Mouse (Mus musculus) heart, postnatal 25 days (tissue): ENCODE measurements at regions not wholly inside any gene's neighbourhood (a gene's known extent, or its start where the extent isn't known, plus 50 kb on each side); places are given as distances from the start of the nearest gene placed in this dataset.

Source experiments
- DNase-seq: peaks from one replicate; pipeline ENCODE4 v3.0.0; 2022; ENCODE audit warnings: low spot score
- intact Hi-C: fragments of 180-260 bp; cut with DNase I; formaldehyde crosslinking; loops from one replicate; pipeline ENCODE4 v1.15.1; 2025

GRCm38 (mm10) chr4:31370062-31370461, 593.8 kb upstream of the Map3k7 start:
- intact Hi-C loops = no loop called here
- DNase-seq = no peak

DNA sequence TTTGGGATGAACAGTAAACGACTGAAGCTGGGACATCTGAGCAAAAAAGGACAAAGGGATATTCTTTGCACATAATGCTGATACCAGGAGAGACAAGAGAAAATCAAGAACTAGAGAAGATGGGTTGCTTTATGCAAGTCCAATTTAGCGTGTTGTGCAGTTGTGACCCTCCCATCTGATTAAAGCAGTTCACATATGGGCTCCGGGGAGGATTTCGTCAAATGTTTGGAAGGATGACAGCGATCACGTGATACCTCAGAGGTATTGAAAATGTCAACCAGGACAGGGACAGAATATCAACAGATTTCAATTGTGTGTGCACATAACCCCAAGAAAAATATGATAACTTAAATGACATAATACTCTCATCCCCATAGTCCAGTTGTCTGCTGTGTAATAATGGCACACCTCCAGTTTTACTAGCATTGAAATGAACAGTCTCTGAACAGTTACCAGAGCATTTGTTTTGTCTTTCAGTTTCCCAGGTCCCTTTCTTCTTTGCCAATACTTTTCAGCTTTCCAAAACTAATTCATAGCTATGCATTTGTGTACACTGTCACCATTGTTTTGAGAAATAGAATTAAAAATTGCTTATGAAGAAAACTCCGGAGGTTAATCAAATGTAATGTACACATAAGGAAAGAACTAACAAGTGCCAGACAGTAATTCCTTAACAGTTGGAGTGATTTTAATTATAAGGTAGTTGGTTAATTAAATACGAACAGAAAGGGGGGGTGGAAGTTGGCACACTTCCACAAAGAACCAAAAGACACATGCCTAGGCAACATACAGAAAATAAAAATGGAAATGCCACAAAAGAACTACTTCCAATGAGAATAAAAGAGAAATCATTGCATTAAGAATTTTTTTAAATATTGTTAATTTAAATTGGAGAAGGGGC, 582.6 kb upstream of the Map3k7 start:
- intact Hi-C loops = no loop called here
- no peak for DNase-seq

- intact Hi-C loops = no loop called here
- DNase-seq = no peak
These were observed 570.8 kb upstream of the Map3k7 start for GRCm38 (mm10) chr4:31392932-31393632.

- intact Hi-C loops = no loop called here
These were observed 568.4 kb upstream of the Map3k7 start for GRCm38 (mm10) chr4:31395538-31395937.

GRCm38 (mm10) chr4:31403976-31404375, 559.9 kb upstream of the Map3k7 start:
- intact Hi-C loops = no loop called here
- DNase-seq = no peak

More at GRCm38 (mm10) chr4:31395538-31395937, 568.4 kb upstream of the Map3k7 start:
- no peak for DNase-seq

GRCm38 (mm10) chr4:31404840-31405714, 558.8 kb upstream of the Map3k7 start:
- DNase-seq = no peak
- intact Hi-C loops = no loop called here

- intact Hi-C loops = no loop called here
- DNase-seq = no peak
These were observed 553.7 kb upstream of the Map3k7 start for GRCm38 (mm10) chr4:31410157-31410556.

- intact Hi-C loops = no loop called here
- DNase-seq = no peak
These were observed 551.9 kb upstream of the Map3k7 start for GRCm38 (mm10) chr4:31411770-31412525.

DNA sequence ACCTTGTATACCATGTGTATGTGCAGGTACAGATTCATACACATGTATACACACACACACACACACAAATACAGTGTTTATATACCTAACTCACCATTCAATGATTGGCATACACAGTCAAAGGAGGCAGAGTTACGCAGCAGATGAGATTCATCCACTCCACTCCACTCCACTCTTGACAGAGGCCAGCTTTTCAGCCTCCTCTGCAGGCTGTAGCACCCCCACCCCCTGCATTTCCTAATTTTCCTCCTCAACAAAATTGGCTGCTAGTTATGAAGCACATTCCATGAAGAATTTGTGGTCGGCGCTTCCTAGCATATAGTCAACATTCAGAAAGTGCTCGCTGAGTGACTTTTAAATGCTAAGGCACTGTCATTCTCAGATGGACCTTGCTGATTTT, 546.7 kb upstream of the Map3k7 start:
- no peak for DNase-seq
- intact Hi-C loops = no loop called here

DNA sequence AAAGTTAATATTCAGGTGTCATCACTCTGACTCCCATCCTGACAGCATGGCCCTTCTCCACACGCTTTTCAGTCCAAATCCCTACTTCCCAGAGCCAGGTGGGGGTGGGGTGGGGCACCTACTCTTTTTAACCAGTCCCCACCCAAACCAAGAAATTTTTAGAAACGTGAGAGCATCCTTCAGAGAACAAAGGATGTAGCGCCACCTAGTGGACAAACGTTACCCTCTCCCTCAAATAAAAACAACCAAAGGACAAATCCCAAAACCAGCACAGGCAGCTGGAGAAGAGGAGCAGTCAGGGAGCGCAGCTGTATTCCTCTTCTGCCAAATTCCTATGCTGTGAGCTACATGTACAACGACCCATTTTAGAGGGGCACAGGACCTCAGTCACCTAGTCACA, 544.7 kb upstream of the Map3k7 start:
- no peak for DNase-seq
- intact Hi-C loops = no loop called here

GRCm38 (mm10) chr4:31420167-31420566, 543.7 kb upstream of the Map3k7 start:
- intact Hi-C loops = no loop called here
- DNase-seq = no peak

DNA sequence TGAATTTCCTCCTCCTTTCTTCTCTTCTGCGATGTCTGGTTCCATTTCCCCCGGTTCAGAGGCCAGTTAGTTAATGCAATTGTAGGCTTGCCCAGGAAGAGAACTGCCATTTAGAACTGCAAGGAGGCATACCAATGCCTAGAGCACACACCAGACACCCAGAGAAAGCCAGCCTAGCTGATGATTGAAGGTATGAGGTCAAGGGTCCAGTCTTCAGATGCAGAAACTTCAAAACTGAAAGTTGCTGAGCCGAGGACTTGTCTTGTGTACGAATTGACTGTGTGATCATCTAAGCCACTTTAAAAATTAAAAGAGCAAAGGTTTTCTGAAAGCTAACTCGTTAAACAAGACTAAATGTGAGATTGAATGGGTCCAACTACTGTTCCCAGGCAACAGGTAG, 542.5 kb upstream of the Map3k7 start:
- intact Hi-C loops = no loop called here
- no peak for DNase-seq

DNA sequence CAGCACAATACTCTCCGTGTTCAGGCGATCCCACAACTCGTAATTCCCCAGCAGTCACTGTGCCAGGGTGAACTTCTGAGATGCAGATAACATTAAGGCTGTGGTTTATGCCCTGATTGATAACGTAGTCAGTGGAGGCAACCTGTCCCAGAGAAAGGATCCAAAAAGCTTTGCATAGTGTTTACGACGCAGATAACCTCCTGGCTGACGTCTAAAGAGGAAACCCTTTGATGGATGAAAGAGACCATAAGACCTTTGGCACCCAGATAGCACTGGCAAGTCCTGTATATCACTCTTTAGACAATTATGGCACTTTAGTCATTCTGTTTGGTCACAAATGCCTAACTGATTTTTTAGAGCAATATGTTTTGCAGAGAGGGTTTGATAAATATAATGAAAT, 538.8 kb upstream of the Map3k7 start:
- DNase-seq = no peak
- intact Hi-C loops = no loop called here

GRCm38 (mm10) chr4:31425716-31426115, 538.2 kb upstream of the Map3k7 start:
- intact Hi-C loops = no loop called here

GRCm38 (mm10) chr4:31426169-31427030, 537.5 kb upstream of the Map3k7 start:
- DNase-seq = no peak
- intact Hi-C loops = no loop called here

More at GRCm38 (mm10) chr4:31425716-31426115, 538.2 kb upstream of the Map3k7 start:
- no peak for DNase-seq

GRCm38 (mm10) chr4:31433943-31434342, 530.0 kb upstream of the Map3k7 start:
- DNase-seq = no peak
- intact Hi-C loops = no loop called here

GRCm38 (mm10) chr4:31454898-31455297, 509.0 kb upstream of the Map3k7 start:
- DNase-seq = no peak

GRCm38 (mm10) chr4:31455466-31455865, 508.4 kb upstream of the Map3k7 start:
- DNase-seq = no peak
- intact Hi-C loops = no loop called here

More at GRCm38 (mm10) chr4:31454898-31455297, 509.0 kb upstream of the Map3k7 start:
- intact Hi-C loops = no loop called here

- DNase-seq = no peak
- intact Hi-C loops = no loop called here
These were observed 501.4 kb upstream of the Map3k7 start for GRCm38 (mm10) chr4:31462456-31462855.
